Mouse (Mus musculus): ENCODE data around the gene Olfr694. TPM values are rescaled to one million over a fixed set of nuclear protein-coding genes. Genes with fewer than 3 reads are reported as not detected.
"Not testable (repeated sequence)": the region's sequence is repeated elsewhere in the genome, so short reads cannot be mapped to it uniquely, and the experiment has no call there.

Gene Olfr694
- polyA plus RNA-seq (2015; fragmentation: Nextera tagmentation; extraction: Ambion mirVana) = not detected in 2 replicates

- no peak within 1 kb of the TSS for H3K4me3 ChIP-seq
- no peak within 1 kb of the TSS for H3K9ac ChIP-seq
- H3K36me3 ChIP-seq = no peaks in the 10 kb centered on the region
- no peak within 1 kb of the TSS for H3K27ac ChIP-seq (replicated peaks)
- ATAC-seq (ENCODE audit: extremely low read depth, insufficient number of reproducible peaks, low FRiP score, low TSS enrichment) = no peak
- no peak within 1 kb of the TSS for H3K4me2 ChIP-seq
- no peaks in the 10 kb centered on the region for H3K9me3 ChIP-seq
- WGBS = 97% methylated on average over 1 of the region's 1 CpGs
- no peaks in the 10 kb centered on the region for H3K27me3 ChIP-seq (replicated peaks)
- no peaks in the 10 kb centered on the region for H3K4me1 ChIP-seq
Measured at GRCm38 (mm10) chr7:106691714-106692113, at the start of gene Olfr694. TSS of gene Olfr694 (minus strand) at chr7:106691814.

GRCm38 (mm10) chr7:106737028-106737427, 45.4 kb upstream of the Olfr694 start:
- no peaks in the 10 kb centered on the region for H3K9me3 ChIP-seq
- H3K9ac ChIP-seq = no peak overlapping the region
- no peaks in the 10 kb centered on the region for H3K4me1 ChIP-seq
- no peaks in the 10 kb centered on the region for H3K27me3 ChIP-seq (replicated peaks)
- no peaks in the 10 kb centered on the region for H3K36me3 ChIP-seq
- no peak overlapping the region for H3K4me3 ChIP-seq
- no peak for ATAC-seq (ENCODE audit: extremely low read depth, insufficient number of reproducible peaks, low FRiP score, low TSS enrichment)
- no peak overlapping the region for H3K27ac ChIP-seq (replicated peaks)
- H3K4me2 ChIP-seq = no peak overlapping the region

- no peak overlapping the region for H3K9ac ChIP-seq
- WGBS = 67% methylated on average over 2 of the region's 2 CpGs
- H3K27me3 ChIP-seq (replicated peaks) = no peaks in the 10 kb centered on the region
- no peak overlapping the region for H3K4me3 ChIP-seq
- no peak for ATAC-seq (ENCODE audit: extremely low read depth, insufficient number of reproducible peaks, low FRiP score, low TSS enrichment)
- no peaks in the 10 kb centered on the region for H3K36me3 ChIP-seq
- no peaks in the 10 kb centered on the region for H3K4me1 ChIP-seq
- no peak overlapping the region for H3K27ac ChIP-seq (replicated peaks)
- H3K4me2 ChIP-seq = no peak overlapping the region
- no peaks in the 10 kb centered on the region for H3K9me3 ChIP-seq
Measured at GRCm38 (mm10) chr7:106733717-106734116, 42.1 kb upstream of the Olfr694 start.

- H3K27ac ChIP-seq (replicated peaks); ATAC-seq (ENCODE audit: extremely low read depth, insufficient number of reproducible peaks, low FRiP score, low TSS enrichment); H3K4me2 ChIP-seq; H3K4me3 ChIP-seq; H3K36me3 ChIP-seq; H3K9me3 ChIP-seq; H3K27me3 ChIP-seq (replicated peaks); H3K9ac ChIP-seq; H3K4me1 ChIP-seq: not testable (repeated sequence)
- WGBS = 72% methylated on average over 2 of the region's 2 CpGs
Measured at GRCm38 (mm10) chr7:106725654-106726053, 34.0 kb upstream of the Olfr694 start.

- no peak within 1 kb of the TSS for H3K9ac ChIP-seq
- H3K4me3 ChIP-seq = no peak within 1 kb of the TSS
- H3K4me1 ChIP-seq = no peaks in the 10 kb centered on the region
- H3K27ac ChIP-seq (replicated peaks) = no peak within 1 kb of the TSS
- no peaks in the 10 kb centered on the region for H3K36me3 ChIP-seq
- no peak within 1 kb of the TSS for H3K4me2 ChIP-seq
- ATAC-seq (ENCODE audit: extremely low read depth, insufficient number of reproducible peaks, low FRiP score, low TSS enrichment) = no peak
- H3K9me3 ChIP-seq = no peaks in the 10 kb centered on the region
- no peaks in the 10 kb centered on the region for H3K27me3 ChIP-seq (replicated peaks)
Measured at GRCm38 (mm10) chr7:106716296-106716695, 24.7 kb upstream of the Olfr694 start, which contains the start of gene Olfr695. TSS of gene Olfr695 (minus strand) at chr7:106716396.

GRCm38 (mm10) chr7:106711463-106711862, 19.8 kb upstream of the Olfr694 start:
- no peak for ATAC-seq (ENCODE audit: extremely low read depth, insufficient number of reproducible peaks, low FRiP score, low TSS enrichment)
- 75% methylated on average over 6 of the region's 6 CpGs for WGBS
- H3K9ac ChIP-seq = no peak overlapping the region

GRCm38 (mm10) chr7:106707705-106708104, 16.1 kb upstream of the Olfr694 start:
- not testable (repeated sequence) for H3K36me3 ChIP-seq; H3K9me3 ChIP-seq; H3K4me3 ChIP-seq; H3K9ac ChIP-seq; H3K27ac ChIP-seq (replicated peaks); H3K27me3 ChIP-seq (replicated peaks); ATAC-seq (ENCODE audit: extremely low read depth, insufficient number of reproducible peaks, low FRiP score, low TSS enrichment); H3K4me2 ChIP-seq; H3K4me1 ChIP-seq
- WGBS = 84% methylated on average over 10 of the region's 10 CpGs

More at GRCm38 (mm10) chr7:106711463-106711862, 19.8 kb upstream of the Olfr694 start:
- no peaks in the 10 kb centered on the region for H3K4me1 ChIP-seq
- H3K4me3 ChIP-seq = no peak overlapping the region
- H3K27me3 ChIP-seq (replicated peaks) = no peaks in the 10 kb centered on the region
- H3K27ac ChIP-seq (replicated peaks) = no peak overlapping the region
- no peak overlapping the region for H3K4me2 ChIP-seq
- no peaks in the 10 kb centered on the region for H3K36me3 ChIP-seq
- H3K9me3 ChIP-seq = no peaks in the 10 kb centered on the region

- WGBS = 71% methylated on average over 1 of the region's 1 CpGs
- Histone ChIP-seq H3K27ac (replicated peaks) (no peak overlapping the region), H3K4me2 (no peak overlapping the region), H3K27me3 (replicated peaks) (no peaks in the 10 kb centered on the region), H3K9ac (no peak overlapping the region), H3K4me1 (no peaks in the 10 kb centered on the region), H3K4me3 (no peak overlapping the region), H3K9me3 (no peaks in the 10 kb centered on the region), H3K36me3 (no peaks in the 10 kb centered on the region)
- ATAC-seq (ENCODE audit: extremely low read depth, insufficient number of reproducible peaks, low FRiP score, low TSS enrichment) = no peak
Measured at GRCm38 (mm10) chr7:106696891-106697290, 5.3 kb upstream of the Olfr694 start.

- no peaks in the 10 kb centered on the region for H3K9me3 ChIP-seq
- no peaks in the 10 kb centered on the region for H3K27me3 ChIP-seq (replicated peaks)
- H3K4me3 ChIP-seq = no peak overlapping the region
- WGBS = 58% methylated on average over 3 of the region's 3 CpGs
- no peak for ATAC-seq (ENCODE audit: extremely low read depth, insufficient number of reproducible peaks, low FRiP score, low TSS enrichment)
- no peak overlapping the region for H3K27ac ChIP-seq (replicated peaks)
- H3K4me2 ChIP-seq = no peak overlapping the region
- no peak overlapping the region for H3K9ac ChIP-seq
- no peaks in the 10 kb centered on the region for H3K36me3 ChIP-seq
- no peaks in the 10 kb centered on the region for H3K4me1 ChIP-seq
Measured at GRCm38 (mm10) chr7:106692976-106693375, 1.4 kb upstream of the Olfr694 start.

- Histone ChIP-seq H3K4me3 (no peak overlapping the region), H3K27ac (replicated peaks) (no peak overlapping the region), H3K9me3 (no peaks in the 10 kb centered on the region), H3K4me2 (no peak overlapping the region), H3K9ac (no peak overlapping the region), H3K27me3 (replicated peaks) (no peaks in the 10 kb centered on the region), H3K36me3 (no peaks in the 10 kb centered on the region), H3K4me1 (no peaks in the 10 kb centered on the region)
- 73% methylated on average over 2 of the region's 2 CpGs for WGBS
- ATAC-seq (ENCODE audit: extremely low read depth, insufficient number of reproducible peaks, low FRiP score, low TSS enrichment) = no peak
Measured at GRCm38 (mm10) chr7:106685382-106685781, 6.2 kb downstream of the Olfr694 start.

GRCm38 (mm10) chr7:106680484-106680883, 11.1 kb downstream of the Olfr694 start, which contains the start of gene Olfr693:
TSS of gene Olfr693 (minus strand) at chr7:106680584.
- H3K4me2 ChIP-seq = no peak within 1 kb of the TSS
- H3K9me3 ChIP-seq = no peaks in the 10 kb centered on the region
- H3K9ac ChIP-seq = no peak within 1 kb of the TSS
- ATAC-seq (ENCODE audit: extremely low read depth, insufficient number of reproducible peaks, low FRiP score, low TSS enrichment) = no peak
- no peak within 1 kb of the TSS for H3K4me3 ChIP-seq
- no peak within 1 kb of the TSS for H3K27ac ChIP-seq (replicated peaks)
- H3K4me1 ChIP-seq = no peaks in the 10 kb centered on the region
- H3K36me3 ChIP-seq = no peaks in the 10 kb centered on the region
- no peaks in the 10 kb centered on the region for H3K27me3 ChIP-seq (replicated peaks)

- H3K36me3 ChIP-seq = no peaks in the 10 kb centered on the region
- H3K27ac ChIP-seq (replicated peaks) = no peak overlapping the region
- no peak overlapping the region for H3K9ac ChIP-seq
- no peaks in the 10 kb centered on the region for H3K27me3 ChIP-seq (replicated peaks)
- no peak for ATAC-seq (ENCODE audit: extremely low read depth, insufficient number of reproducible peaks, low FRiP score, low TSS enrichment)
- no peaks in the 10 kb centered on the region for H3K9me3 ChIP-seq
- H3K4me2 ChIP-seq = no peak overlapping the region
- H3K4me1 ChIP-seq = no peaks in the 10 kb centered on the region
- no peak overlapping the region for H3K4me3 ChIP-seq
Measured at GRCm38 (mm10) chr7:106652344-106652652, 39.3 kb downstream of the Olfr694 start.

Data from heart, embryonic 13.5 days (tissue).